Mouse (Mus musculus) monocyte, adult 2 months (primary cell): ENCODE measurements around the gene Nrxn3.

Source experiments
- DNase-seq, 2 experiments: peaks; one replicate each; pipeline ENCODE4 v3.0.0; 2022; ENCODE audit warnings: low spot score in 2 of 2, low read depth in 1 of 2

Nrxn3 gene

DNA sequence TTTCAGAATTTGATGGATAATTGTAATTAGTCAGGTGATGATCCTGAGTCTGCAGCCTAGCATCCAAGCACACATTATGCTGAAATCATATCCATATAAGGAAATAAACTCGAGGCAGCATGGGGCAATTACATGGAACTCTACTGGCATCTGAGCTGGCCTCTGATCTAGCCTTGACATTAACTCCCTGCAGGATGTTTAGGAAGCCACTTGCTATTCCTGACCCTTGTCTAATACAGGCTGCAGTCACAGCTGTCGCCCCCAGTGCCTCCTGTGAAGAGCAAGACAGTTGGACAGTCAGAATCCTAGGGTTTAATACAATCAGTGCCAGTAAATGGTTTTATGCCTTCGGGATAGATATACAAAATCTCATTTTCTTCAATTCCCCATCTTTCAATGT lies 781.4 kb downstream of the Nrxn3 start:
- no peak for DNase-seq

DNA sequence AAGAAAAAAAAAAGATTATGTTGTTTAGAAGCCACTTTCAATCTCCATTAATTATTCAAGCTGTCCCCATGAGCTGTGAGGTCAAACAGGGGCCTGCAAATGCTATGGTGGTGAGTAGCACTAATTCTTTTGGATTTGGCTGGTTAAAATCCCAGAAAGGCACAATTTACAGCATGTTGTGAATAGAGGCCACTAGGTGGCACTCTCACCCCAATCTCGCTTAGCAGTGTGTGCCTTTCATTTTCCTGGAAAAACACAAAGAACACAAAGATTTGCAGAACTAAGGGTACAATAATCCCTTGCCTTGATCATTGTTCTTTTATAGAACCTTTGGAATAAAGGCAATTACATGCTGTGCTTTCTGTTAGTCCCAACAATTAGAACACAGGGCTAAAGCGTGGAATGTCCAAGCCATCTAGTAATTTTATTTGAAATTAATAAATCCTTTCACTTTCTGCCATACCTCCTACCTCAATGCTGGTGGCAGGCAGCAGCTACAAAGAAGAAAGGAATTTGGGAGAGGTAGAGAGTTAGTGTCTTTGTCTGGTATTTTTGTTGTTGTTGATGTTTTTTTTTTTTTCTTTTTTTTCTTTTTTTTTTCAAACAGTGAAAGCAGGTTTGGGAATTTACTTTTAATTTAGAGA lies 782.6 kb downstream of the Nrxn3 start:
- DNase-seq = no peak

- no peak for DNase-seq
Measured at GRCm38 (mm10) chr12:89508970-89509369, 786.3 kb downstream of the Nrxn3 start.

DNA sequence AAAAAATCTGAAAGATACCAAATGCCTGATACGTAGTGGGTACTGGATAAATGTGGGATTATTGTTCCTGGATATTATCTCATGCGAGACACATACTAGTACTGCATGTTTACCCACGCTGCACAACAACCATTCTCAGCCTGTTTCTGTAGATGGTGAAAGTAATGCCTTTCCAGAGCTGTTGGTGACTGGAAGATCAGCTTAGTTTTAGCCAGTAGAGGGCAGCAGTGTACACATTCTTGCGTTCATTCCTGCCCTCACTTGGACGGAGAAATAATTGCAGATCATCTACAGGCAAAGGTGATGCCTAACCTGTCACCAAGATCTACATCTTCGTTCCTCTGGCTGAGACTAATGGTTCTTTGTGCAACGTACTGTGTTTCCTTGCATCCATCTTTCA lies 791.1 kb downstream of the Nrxn3 start:
- DNase-seq = no peak

DNA sequence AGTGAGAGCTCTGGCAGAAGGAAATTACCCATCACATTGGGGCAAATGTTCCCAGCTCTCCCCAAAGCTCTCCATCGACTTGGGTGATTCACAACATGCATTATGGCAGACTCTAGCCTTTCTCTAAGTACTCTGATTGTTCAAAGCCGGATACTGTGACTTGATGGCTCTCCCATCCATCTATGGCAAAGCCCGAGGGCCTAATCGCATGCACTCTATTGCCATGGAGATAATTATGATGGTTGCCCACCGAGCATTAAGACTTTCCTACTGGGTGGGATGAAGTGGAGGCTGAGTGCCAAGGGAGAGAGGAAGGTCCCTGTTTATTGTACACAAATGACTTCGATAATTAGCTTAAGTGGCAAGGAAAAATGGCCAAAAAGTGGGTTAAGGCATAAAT lies 793.4 kb downstream of the Nrxn3 start:
- no peak for DNase-seq

GRCm38 (mm10) chr12:89530679-89531350 lies 808.1 kb downstream of the Nrxn3 start:
- no peak for DNase-seq

DNA sequence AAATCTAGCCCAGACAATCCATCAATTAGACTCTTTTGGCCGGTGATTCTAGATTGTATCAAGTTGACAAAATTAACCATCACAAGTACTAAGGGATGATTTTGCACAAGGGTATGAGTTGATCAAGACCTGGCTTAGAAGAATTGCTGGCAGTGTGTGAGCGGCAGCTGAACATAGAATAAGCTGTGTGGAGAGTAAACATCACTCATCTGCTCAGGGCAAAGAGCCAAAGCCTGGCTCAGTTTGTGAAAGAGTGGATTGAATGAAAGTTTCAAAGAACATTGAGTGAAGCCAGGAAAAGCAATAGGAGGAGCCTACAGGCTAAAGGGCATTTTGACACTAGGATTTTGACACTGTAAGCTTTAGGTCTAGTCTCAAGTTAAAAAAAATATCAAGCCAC lies 828.6 kb downstream of the Nrxn3 start:
- no peak for DNase-seq

GRCm38 (mm10) chr12:89553223-89553880 lies 830.7 kb downstream of the Nrxn3 start:
- DNase-seq = no peak

DNA sequence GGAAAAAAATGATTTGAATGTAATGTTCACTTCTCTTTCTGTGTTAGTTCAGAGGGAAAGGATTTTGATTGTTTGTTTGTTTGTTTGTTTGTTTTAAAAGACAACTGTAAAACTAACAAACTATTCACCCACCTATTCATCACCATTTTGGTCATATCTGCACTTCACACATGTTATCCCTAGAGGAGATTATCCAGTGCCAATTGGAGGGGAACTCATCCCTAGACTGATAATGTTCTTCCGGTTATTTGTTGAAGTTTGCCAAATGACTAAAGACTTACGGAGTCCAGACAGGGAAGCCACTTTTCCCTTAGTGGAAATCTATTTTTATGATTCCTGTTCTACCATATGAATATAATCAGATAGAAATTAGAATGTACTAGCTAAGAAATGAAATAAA lies 831.5 kb downstream of the Nrxn3 start:
- DNase-seq = no peak

- no peak for DNase-seq
Measured at GRCm38 (mm10) chr12:89554740-89555430, 832.2 kb downstream of the Nrxn3 start.

DNA sequence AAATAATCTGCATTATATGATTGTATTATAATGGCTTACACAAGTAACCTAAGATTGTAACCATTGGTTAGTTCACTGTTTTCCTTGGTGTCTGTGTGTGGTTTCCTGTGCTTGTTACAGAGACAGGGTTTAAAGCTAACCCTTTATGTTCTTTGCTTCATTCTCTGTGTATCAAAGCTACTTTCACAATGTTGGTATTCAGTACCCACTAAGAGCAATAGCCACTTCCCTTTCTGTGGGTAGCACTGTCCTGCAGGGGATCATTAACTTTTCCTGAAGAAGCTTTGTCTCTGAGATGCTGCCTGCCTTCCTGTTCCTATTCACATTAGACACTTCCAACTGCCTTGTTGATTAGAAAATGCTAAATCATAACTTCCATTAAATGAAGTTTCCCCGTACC lies 836.2 kb downstream of the Nrxn3 start:
- DNase-seq = no peak

DNA sequence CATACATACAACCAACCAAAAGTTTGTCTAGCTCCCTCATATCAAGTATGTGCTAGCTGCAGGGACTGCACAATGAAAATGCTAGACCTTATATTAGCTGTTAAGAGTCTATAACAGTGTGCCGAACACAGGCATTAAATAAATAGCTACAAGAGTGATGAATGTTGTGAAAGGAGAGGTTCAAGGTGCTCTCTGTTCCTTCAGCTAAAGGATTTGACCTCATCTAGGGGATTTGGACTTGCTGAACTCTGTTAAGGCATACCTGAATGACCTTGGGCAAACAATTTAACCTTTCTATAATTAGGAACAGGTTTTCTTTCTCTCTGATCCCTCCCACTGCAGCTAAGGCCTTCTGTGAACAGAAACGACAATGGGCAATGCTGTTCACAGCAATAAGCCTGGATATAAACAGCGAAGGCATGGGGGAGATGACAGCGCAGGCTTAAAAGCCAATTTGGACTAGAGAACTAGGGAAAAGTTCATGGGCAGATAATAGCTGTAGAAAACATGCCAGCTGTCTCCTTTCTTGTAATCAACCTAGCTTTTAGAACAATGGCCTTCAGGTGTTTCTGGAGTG lies 839.4 kb downstream of the Nrxn3 start:
- DNase-seq = no peak

DNA sequence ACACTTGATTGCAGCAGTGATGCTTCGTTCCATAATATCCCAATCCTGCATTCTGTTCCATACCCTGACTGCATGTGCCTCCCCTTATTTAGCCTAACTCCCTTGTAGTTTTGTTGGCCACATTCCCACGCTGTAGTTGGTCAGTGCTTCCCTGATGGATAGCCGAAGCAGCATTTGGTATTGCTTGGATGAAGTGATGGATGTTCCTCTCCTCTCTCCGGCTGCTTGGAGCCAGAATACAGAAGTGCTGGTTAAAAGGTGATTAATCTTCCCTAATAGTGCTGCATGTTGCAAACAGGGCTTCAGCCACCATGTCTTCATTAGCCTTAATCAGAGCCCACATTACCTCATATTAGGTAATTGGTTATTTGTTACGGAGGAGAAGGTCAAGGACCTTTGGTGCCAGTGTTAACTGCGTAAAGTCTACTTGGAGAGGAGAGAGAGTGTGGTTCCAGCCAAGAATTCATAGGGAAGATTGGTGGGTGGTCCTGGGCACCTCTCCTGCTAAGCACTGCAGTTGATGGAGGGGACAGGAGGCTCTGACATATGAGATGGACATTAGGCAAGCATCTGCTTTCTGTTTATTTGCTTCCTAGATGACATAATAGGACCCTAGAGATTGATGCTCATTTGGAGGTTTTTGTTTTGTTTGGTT lies 846.2 kb downstream of the Nrxn3 start:
- no peak for DNase-seq

DNA sequence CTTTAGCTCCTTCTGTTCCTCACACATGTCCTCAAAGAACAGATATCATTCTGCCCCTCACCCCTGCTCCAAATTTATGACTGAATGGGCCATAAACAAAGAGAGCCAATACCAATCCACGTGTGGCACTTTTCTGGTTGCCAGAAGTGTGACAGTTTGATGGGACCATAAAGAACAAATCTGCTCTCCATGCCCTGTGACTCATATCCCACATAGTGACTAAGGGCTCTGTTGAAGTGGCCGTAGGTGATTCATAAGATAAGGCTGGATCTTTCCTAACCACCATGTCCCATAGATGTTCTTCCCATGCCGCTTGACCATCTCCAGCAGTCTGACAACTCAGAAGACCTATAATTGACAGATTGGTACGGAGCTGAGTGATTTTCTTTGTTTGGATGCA lies 869.8 kb downstream of the Nrxn3 start:
- DNase-seq = no peak

- DNase-seq = no peak
Measured at GRCm38 (mm10) chr12:89613670-89614069, 891.0 kb downstream of the Nrxn3 start.

- no peak for DNase-seq
Measured at GRCm38 (mm10) chr12:89625746-89626145, 903.1 kb downstream of the Nrxn3 start.

GRCm38 (mm10) chr12:89640046-89640445 lies 917.4 kb downstream of the Nrxn3 start:
- no peak for DNase-seq

GRCm38 (mm10) chr12:89641460-89641859 lies 918.8 kb downstream of the Nrxn3 start:
- DNase-seq = no peak

DNA sequence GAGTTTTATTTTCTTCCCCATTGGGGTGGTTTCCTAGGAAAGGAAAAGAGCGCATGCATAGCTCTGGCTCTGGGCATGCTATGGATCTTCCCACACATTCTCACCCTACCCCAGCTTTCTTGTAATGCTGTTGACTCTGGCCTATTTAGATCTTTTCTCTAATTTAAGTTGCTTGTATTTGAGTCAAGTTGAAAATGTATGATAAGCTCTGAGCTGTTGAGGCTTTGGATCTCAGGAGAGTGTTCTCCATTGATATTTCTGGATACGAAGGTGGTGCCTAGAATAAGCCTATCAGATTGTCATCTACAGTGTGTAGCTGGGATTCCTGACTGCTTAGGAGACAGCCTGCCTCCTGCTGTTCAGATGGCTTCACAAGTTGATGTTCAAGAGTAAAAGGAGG lies 930.5 kb downstream of the Nrxn3 start:
- DNase-seq = no peak

- no peak for DNase-seq
Measured at GRCm38 (mm10) chr12:89661219-89661618, 938.5 kb downstream of the Nrxn3 start.

GRCm38 (mm10) chr12:89668856-89669255 lies 946.2 kb downstream of the Nrxn3 start:
- no peak for DNase-seq
